In genomic region chr6:53973468-53973867, GRCm38 (mm10) we compare ENCODE assay signal across 15 mouse cellular contexts. TPM values are rescaled to one million over a fixed set of nuclear protein-coding genes. Genes with fewer than 3 reads are reported as not detected.
A peak's percentile ranks its signal among the peaks of the same experiment; 100 is the strongest.
DNase-seq lines count a peak whose midpoint lies in the region; ATAC-seq lines count a peak whose summit lies in the region.
"Had no signal": no experiment of that assay in that cellular context is flagged by ENCODE, and none has a peak within 500 bp of the region (broad histone marks: within the 10 kb centered on the region; RNA-seq: fewer than 3 reads in every experiment).

No protein-coding gene starts in this region.

- no peaks in the 10 kb centered on the region for H3K27me3 ChIP-seq in hindbrain, embryonic 12.5 days
- no peaks in the 10 kb centered on the region for H3K27me3 ChIP-seq in hindbrain, embryonic 10.5 days (ENCODE audit: insufficient read depth, poor library complexity, severe bottlenecking)
- H3K27me3 ChIP-seq in heart, embryonic 10.5 days (ENCODE audit: insufficient read depth, poor library complexity, severe bottlenecking), result no peaks in the 10 kb centered on the region
- H3K27me3 ChIP-seq: liver, embryonic 15.5 days; stomach, embryonic 15.5 days had no signal

- H3K9ac ChIP-seq in hindbrain, embryonic 12.5 days, result no peak overlapping the region
- H3K9ac ChIP-seq: liver, embryonic 15.5 days; stomach, embryonic 15.5 days had no signal

- no peaks in the 10 kb centered on the region for H3K9me3 ChIP-seq in hindbrain, embryonic 12.5 days (replicated peaks)
- H3K9me3 ChIP-seq in hindbrain, embryonic 10.5 days, result no peaks in the 10 kb centered on the region
- H3K9me3 ChIP-seq in heart, embryonic 10.5 days, result no peaks in the 10 kb centered on the region
- H3K9me3 ChIP-seq: liver, embryonic 15.5 days; stomach, embryonic 15.5 days had no signal

- peak; percentile 56; the same call in 1 of the 2 replicates for ATAC-seq in hindbrain, embryonic 12.5 days (ENCODE audit: low FRiP score)

- no peaks in the 10 kb centered on the region for H3K36me3 ChIP-seq in hindbrain, embryonic 12.5 days
- no peaks in the 10 kb centered on the region for H3K36me3 ChIP-seq in hindbrain, embryonic 10.5 days
- no peaks in the 10 kb centered on the region for H3K36me3 ChIP-seq in heart, embryonic 10.5 days
- H3K36me3 ChIP-seq: liver, embryonic 15.5 days; stomach, embryonic 15.5 days had no signal

- H3K27ac ChIP-seq in hindbrain, embryonic 12.5 days, result no peak overlapping the region
- H3K27ac ChIP-seq in hindbrain, embryonic 10.5 days, result no peak overlapping the region; the same call in 1 of the 2 replicates
- H3K27ac ChIP-seq in heart, embryonic 10.5 days, result no peak overlapping the region
- H3K27ac ChIP-seq: kidney, postnatal 0 days; left cerebral cortex, adult 2 months; liver, embryonic 15.5 days; stomach, embryonic 15.5 days had no signal

- H3K4me3 ChIP-seq in hindbrain, embryonic 12.5 days, result no peak overlapping the region
- no peak overlapping the region for H3K4me3 ChIP-seq in hindbrain, embryonic 10.5 days
- no peak overlapping the region for H3K4me3 ChIP-seq in heart, embryonic 10.5 days
- H3K4me3 ChIP-seq: left cerebral cortex, adult 2 months; liver, embryonic 15.5 days; stomach, embryonic 15.5 days had no signal

- DNase-seq in adrenal gland, postnatal 14 days, result peak; percentile 17
- DNase-seq in adrenal gland, postnatal 10 days, result no peak
- DNase-seq in hindbrain, embryonic 10.5 days (ENCODE audit: low spot score), result no peak
- DNase-seq in right cerebral cortex, postnatal 4 days, result peak; percentile 54
- DNase-seq in right cerebral cortex, postnatal 25 days, result no peak
- peak; percentile 25 for DNase-seq in testis, postnatal 14 days (ENCODE audit: low spot score)
- DNase-seq in heart, embryonic 10.5 days (ENCODE audit: low spot score), result no peak
- DNase-seq: gastrocnemius, postnatal 36 days; right cerebral cortex, adult 18-20 months had no signal

- WGBS in hindbrain, embryonic 12.5 days, result 34% methylated on average over 5 of the region's 5 CpGs
- WGBS in hindbrain, embryonic 10.5 days, result 34% methylated on average over 5 of the region's 5 CpGs
- WGBS in heart, embryonic 10.5 days, result 37% methylated on average over 5 of the region's 5 CpGs

- H3K4me2 ChIP-seq in hindbrain, embryonic 12.5 days (replicated peaks), result no peak overlapping the region
- H3K4me2 ChIP-seq: liver, embryonic 15.5 days; stomach, embryonic 15.5 days had no signal

- peaks cover 20% of the 10 kb centered on the region for H3K4me1 ChIP-seq in hindbrain, embryonic 12.5 days
- H3K4me1 ChIP-seq in hindbrain, embryonic 10.5 days (replicated peaks), result peaks cover 31% of the 10 kb centered on the region
- peaks cover 17% of the 10 kb centered on the region for H3K4me1 ChIP-seq in heart, embryonic 10.5 days
- H3K4me1 ChIP-seq: liver, embryonic 15.5 days had no signal

RNA-seq across cellular contexts. Expression of gene Cpvl, which starts 5.0 kb away (rescaled TPM):
- total RNA-seq in adrenal gland, postnatal 14 days (2021), result not detected in 2 replicates
- total RNA-seq in adrenal gland, postnatal 10 days (2021), result not detected
- not detected in 2 replicates for polyA plus RNA-seq in hindbrain, embryonic 12.5 days (2016; fragmentation: Nextera tagmentation; extraction: Ambion mirVana)
- 0.24 TPM in 1 of 2 replicates, not detected in the other for polyA plus RNA-seq in hindbrain, embryonic 10.5 days (2016; fragmentation: Nextera tagmentation; extraction: Ambion mirVana)
- not detected in 2 replicates for polyA plus RNA-seq in heart, embryonic 10.5 days (2016; fragmentation: Nextera tagmentation; extraction: Ambion mirVana)
- total RNA-seq: gastrocnemius, postnatal 36 days; left cerebral cortex, adult 2 months had no signal
- polyA plus RNA-seq: cortical plate, adult 2 months; liver, embryonic 15.5 days had no signal

Comparison
In these comparisons a context has a peak if more than half of its experiments do, and no peak if none do; other contexts are left out.
1. DNase-seq: peak in adrenal gland, postnatal 14 days (single experiment), right cerebral cortex, postnatal 4 days (single experiment) and testis, postnatal 14 days (single experiment); none in adrenal gland, postnatal 10 days (single experiment), hindbrain, embryonic 10.5 days (single experiment), right cerebral cortex, postnatal 25 days (single experiment) and heart, embryonic 10.5 days (single experiment).